Mouse (Mus musculus): ENCODE results near the gene Smg5. TPM values are rescaled to one million over a fixed set of nuclear protein-coding genes. Genes with fewer than 3 reads are reported as not detected.

The Smg5 gene
- total and polyA plus RNA-seq, 2 experiments = 14.1 to 36.6 TPM

- Histone ChIP-seq H3K27ac (replicated peaks; ENCODE audit: insufficient read depth, low read depth, low read length) (no peak overlapping the region), H3K9ac (ENCODE audit: low read depth, low read length) (no peak overlapping the region), H3K4me3 (ENCODE audit: insufficient read depth, low read depth, low read length) (no peak overlapping the region), H3K36me3 (ENCODE audit: control insufficient read depth, insufficient read depth, low read length) (peaks cover 60% of the 10 kb centered on the region), H3K4me1 (ENCODE audit: control insufficient read depth, insufficient read depth, low read length) (no peaks in the 10 kb centered on the region), H3K79me2 (ENCODE audit: control insufficient read depth, insufficient read depth, low read length) (no peaks in the 10 kb centered on the region), H3K27me3 (ENCODE audit: control insufficient read depth, insufficient read depth, low read length) (no peaks in the 10 kb centered on the region)
- 83% methylated on average over 8 of the region's 8 CpGs for WGBS
- DNase-seq (ENCODE audit: extremely low read depth, low read depth, low spot score) = no peak
- TF ChIP-seq CTCF (IDR thresholded peaks at IDR 0.05; ENCODE audit: low read depth, low read length) = no peak
Observed at GRCm38 (mm10) chr3:88354396-88355165, 18.5 kb downstream of the Smg5 start.

GRCm38 (mm10) chr3:88359584-88359983 is 23.5 kb downstream of the Smg5 start:
- peaks cover 37% of the 10 kb centered on the region for H3K36me3 ChIP-seq (ENCODE audit: control insufficient read depth, insufficient read depth, low read length)
- no peak for DNase-seq (ENCODE audit: extremely low read depth, low read depth, low spot score)
- H3K4me1 ChIP-seq (ENCODE audit: control insufficient read depth, insufficient read depth, low read length) = no peaks in the 10 kb centered on the region
- no peak overlapping the region for H3K4me3 ChIP-seq (ENCODE audit: insufficient read depth, low read depth, low read length)
- no peak overlapping the region for H3K27ac ChIP-seq (replicated peaks; ENCODE audit: insufficient read depth, low read depth, low read length)
- H3K79me2 ChIP-seq (ENCODE audit: control insufficient read depth, insufficient read depth, low read length) = no peaks in the 10 kb centered on the region
- no peak overlapping the region for H3K9ac ChIP-seq (ENCODE audit: low read depth, low read length)
- 94% methylated on average over 5 of the region's 5 CpGs for WGBS
- no peak for TF ChIP-seq POLR2A (IDR thresholded peaks at IDR 0.05; ENCODE audit: extremely low read depth, insufficient read depth, low read length)
- no peak for TF ChIP-seq CTCF (IDR thresholded peaks at IDR 0.05; ENCODE audit: low read depth, low read length)
- no peaks in the 10 kb centered on the region for H3K27me3 ChIP-seq (ENCODE audit: control insufficient read depth, insufficient read depth, low read length)

GRCm38 (mm10) chr3:88359989-88360388 is 23.9 kb downstream of the Smg5 start:
- no peak overlapping the region for H3K27ac ChIP-seq (replicated peaks; ENCODE audit: insufficient read depth, low read depth, low read length)
- TF ChIP-seq CTCF (IDR thresholded peaks at IDR 0.05; ENCODE audit: low read depth, low read length) = no peak
- no peak for TF ChIP-seq POLR2A (IDR thresholded peaks at IDR 0.05; ENCODE audit: extremely low read depth, insufficient read depth, low read length)
- WGBS = 87% methylated on average over 3 of the region's 3 CpGs
- no peaks in the 10 kb centered on the region for H3K79me2 ChIP-seq (ENCODE audit: control insufficient read depth, insufficient read depth, low read length)
- H3K4me3 ChIP-seq (ENCODE audit: insufficient read depth, low read depth, low read length) = no peak overlapping the region
- no peak for DNase-seq (ENCODE audit: extremely low read depth, low read depth, low spot score)
- peaks cover 35% of the 10 kb centered on the region for H3K36me3 ChIP-seq (ENCODE audit: control insufficient read depth, insufficient read depth, low read length)
- no peaks in the 10 kb centered on the region for H3K27me3 ChIP-seq (ENCODE audit: control insufficient read depth, insufficient read depth, low read length)
- no peak overlapping the region for H3K9ac ChIP-seq (ENCODE audit: low read depth, low read length)
- H3K4me1 ChIP-seq (ENCODE audit: control insufficient read depth, insufficient read depth, low read length) = no peaks in the 10 kb centered on the region

GRCm38 (mm10) chr3:88361096-88361495 is 25.0 kb downstream of the Smg5 start:
- Histone ChIP-seq H3K27ac (replicated peaks; ENCODE audit: insufficient read depth, low read depth, low read length) (no peak overlapping the region), H3K9ac (ENCODE audit: low read depth, low read length) (no peak overlapping the region), H3K4me3 (ENCODE audit: insufficient read depth, low read depth, low read length) (no peak overlapping the region), H3K79me2 (ENCODE audit: control insufficient read depth, insufficient read depth, low read length) (no peaks in the 10 kb centered on the region), H3K27me3 (ENCODE audit: control insufficient read depth, insufficient read depth, low read length) (peaks cover 7% of the 10 kb centered on the region; the same call in 1 of the 2 replicates), H3K4me1 (ENCODE audit: control insufficient read depth, insufficient read depth, low read length) (no peaks in the 10 kb centered on the region), H3K36me3 (ENCODE audit: control insufficient read depth, insufficient read depth, low read length) (peaks cover 27% of the 10 kb centered on the region)
- WGBS = 90% methylated on average over 6 of the region's 6 CpGs
- no peak for DNase-seq (ENCODE audit: extremely low read depth, low read depth, low spot score)
- TF ChIP-seq CTCF (IDR thresholded peaks at IDR 0.05; ENCODE audit: low read depth, low read length) (no peak), POLR2A (IDR thresholded peaks at IDR 0.05; ENCODE audit: extremely low read depth, insufficient read depth, low read length) (no peak)

GRCm38 (mm10) chr3:88361612-88362313 is 25.7 kb downstream of the Smg5 start:
- no peak overlapping the region for H3K9ac ChIP-seq (ENCODE audit: low read depth, low read length)
- 82% methylated on average over 2 of the region's 2 CpGs for WGBS
- TF ChIP-seq POLR2A (IDR thresholded peaks at IDR 0.05; ENCODE audit: extremely low read depth, insufficient read depth, low read length) (no peak), CTCF (IDR thresholded peaks at IDR 0.05; ENCODE audit: low read depth, low read length) (no peak)
- no peak for DNase-seq (ENCODE audit: extremely low read depth, low read depth, low spot score)
- no peaks in the 10 kb centered on the region for H3K4me1 ChIP-seq (ENCODE audit: control insufficient read depth, insufficient read depth, low read length)
- H3K36me3 ChIP-seq (ENCODE audit: control insufficient read depth, insufficient read depth, low read length) = peaks cover 22% of the 10 kb centered on the region; the same call in 1 of the 2 replicates
- no peak overlapping the region for H3K4me3 ChIP-seq (ENCODE audit: insufficient read depth, low read depth, low read length)
- H3K27me3 ChIP-seq (ENCODE audit: control insufficient read depth, insufficient read depth, low read length) = peaks cover 7% of the 10 kb centered on the region; the same call in 1 of the 2 replicates
- H3K27ac ChIP-seq (replicated peaks; ENCODE audit: insufficient read depth, low read depth, low read length) = no peak overlapping the region
- H3K79me2 ChIP-seq (ENCODE audit: control insufficient read depth, insufficient read depth, low read length) = no peaks in the 10 kb centered on the region

GRCm38 (mm10) chr3:88363700-88364099 is 27.6 kb downstream of the Smg5 start:
- WGBS = 80% methylated on average over 4 of the region's 4 CpGs
- H3K9ac ChIP-seq (ENCODE audit: low read depth, low read length) = no peak overlapping the region
- DNase-seq (ENCODE audit: extremely low read depth, low read depth, low spot score) = no peak
- H3K4me1 ChIP-seq (ENCODE audit: control insufficient read depth, insufficient read depth, low read length) = no peaks in the 10 kb centered on the region
- H3K27ac ChIP-seq (replicated peaks; ENCODE audit: insufficient read depth, low read depth, low read length) = no peak overlapping the region
- peaks cover 7% of the 10 kb centered on the region; the same call in 1 of the 2 replicates for H3K27me3 ChIP-seq (ENCODE audit: control insufficient read depth, insufficient read depth, low read length)
- no peaks in the 10 kb centered on the region for H3K79me2 ChIP-seq (ENCODE audit: control insufficient read depth, insufficient read depth, low read length)
- TF ChIP-seq POLR2A (IDR thresholded peaks at IDR 0.05; ENCODE audit: extremely low read depth, insufficient read depth, low read length) (no peak), CTCF (IDR thresholded peaks at IDR 0.05; ENCODE audit: low read depth, low read length) (no peak)
- no peak overlapping the region for H3K4me3 ChIP-seq (ENCODE audit: insufficient read depth, low read depth, low read length)
- peaks cover 18% of the 10 kb centered on the region; the same call in 1 of the 2 replicates for H3K36me3 ChIP-seq (ENCODE audit: control insufficient read depth, insufficient read depth, low read length)
